Mouse (Mus musculus) hindbrain, embryonic 12.5 days (tissue): ENCODE results near the gene Susd3. TPM values are rescaled to one million over a fixed set of nuclear protein-coding genes. Genes with fewer than 3 reads are reported as not detected.

ENCODE experiments used
- ATAC-seq: fragments of 200-750 bp; cut with Nextera tagmentation; 2 replicates; pipeline ENCODE4 v1.8.0; 2017; ENCODE audit warnings: moderate TSS enrichment; ENCODE audit not compliant: low FRiP score
- H3K27ac ChIP-seq: fragments of 300-500 bp; sonication (generic); 2 replicates; pipeline ENCODE4 v1.5.1; 2016; ENCODE audit warnings: mild to moderate bottlenecking
- H3K27me3 ChIP-seq: fragments of 300-500 bp; sonication (generic); 2 replicates; pipeline ENCODE4 v1.6.1; 2016; ENCODE audit warnings: mild to moderate bottlenecking
- H3K36me3 ChIP-seq: fragments of 300-500 bp; sonication (generic); 2 replicates; pipeline ENCODE4 v1.6.1; 2016; ENCODE audit warnings: mild to moderate bottlenecking
- H3K4me1 ChIP-seq: fragments of 300-500 bp; sonication (generic); 2 replicates; pipeline ENCODE4 v1.6.1; 2016
- H3K4me2 ChIP-seq: fragments of 300-500 bp; sonication (generic); replicated peaks from 2 replicates; pipeline ENCODE4 v1.6.1; 2016; ENCODE audit warnings: mild to moderate bottlenecking
- H3K4me3 ChIP-seq: fragments of 300-500 bp; sonication (generic); 2 replicates; pipeline ENCODE4 v1.5.1; 2016; ENCODE audit warnings: mild to moderate bottlenecking
- H3K9ac ChIP-seq: fragments of 300-500 bp; sonication (generic); 2 replicates; pipeline ENCODE4 v1.6.1; 2016; ENCODE audit warnings: mild to moderate bottlenecking, moderate library complexity
- H3K9me3 ChIP-seq: fragments of 300-500 bp; sonication (generic); replicated peaks from 2 replicates; pipeline ENCODE4 v1.6.1; 2016; ENCODE audit warnings: mild to moderate bottlenecking
- WGBS: fragments of 180-500 bp; shearing (Covaris S2); methylation state at CpG from one replicate; pipeline ENCODE4 v1.1.7; 2016; 5-methylcytosine and 5-hydroxymethylcytosine counted together
- polyA plus RNA-seq: library from polyadenylated mRNA; unstranded; fragments of >200 nt; fragmentation: Nextera tagmentation; extraction: Ambion mirVana; gene quantifications from 2 replicates; pipeline ENCODE4 v1.2.1, GENCODE M21; 2016

The Susd3 gene
- polyA plus RNA-seq, 1 experiment from 2014 or later, result 0.96 TPM

GRCm38 (mm10) chr13:49260036-49260722 is 11.7 kb upstream of the Susd3 start:
- Histone ChIP-seq H3K27ac (no peak overlapping the region), H3K4me2 (no peak overlapping the region), H3K36me3 (no peaks in the 10 kb centered on the region), H3K9ac (no peak overlapping the region), H3K4me1 (no peaks in the 10 kb centered on the region), H3K9me3 (no peaks in the 10 kb centered on the region), H3K27me3 (no peaks in the 10 kb centered on the region), H3K4me3 (no peak overlapping the region)
- WGBS, result 83% methylated on average over 15 of the region's 15 CpGs
- ATAC-seq, result no peak

- WGBS, result 73% methylated on average over 3 of the region's 3 CpGs
- no peaks in the 10 kb centered on the region for H3K4me1 ChIP-seq
These were observed 9.4 kb upstream of the Susd3 start for GRCm38 (mm10) chr13:49257819-49258313.

GRCm38 (mm10) chr13:49252746-49253145 is 4.2 kb upstream of the Susd3 start:
- Histone ChIP-seq H3K4me2 (no peak overlapping the region), H3K4me3 (no peak overlapping the region), H3K27me3 (peaks cover 15% of the 10 kb centered on the region), H3K4me1 (peaks cover 6% of the 10 kb centered on the region), H3K9ac (no peak overlapping the region), H3K27ac (no peak overlapping the region), H3K9me3 (no peaks in the 10 kb centered on the region), H3K36me3 (no peaks in the 10 kb centered on the region)
- WGBS, result 89% methylated on average over 13 of the region's 13 CpGs
- ATAC-seq, result no peak

More at GRCm38 (mm10) chr13:49257819-49258313, 9.4 kb upstream of the Susd3 start:
- Histone ChIP-seq H3K9ac (no peak overlapping the region), H3K27me3 (no peaks in the 10 kb centered on the region), H3K4me3 (no peak overlapping the region), H3K27ac (no peak overlapping the region), H3K36me3 (no peaks in the 10 kb centered on the region), H3K9me3 (no peaks in the 10 kb centered on the region), H3K4me2 (no peak overlapping the region)
- no peak for ATAC-seq

DNA sequence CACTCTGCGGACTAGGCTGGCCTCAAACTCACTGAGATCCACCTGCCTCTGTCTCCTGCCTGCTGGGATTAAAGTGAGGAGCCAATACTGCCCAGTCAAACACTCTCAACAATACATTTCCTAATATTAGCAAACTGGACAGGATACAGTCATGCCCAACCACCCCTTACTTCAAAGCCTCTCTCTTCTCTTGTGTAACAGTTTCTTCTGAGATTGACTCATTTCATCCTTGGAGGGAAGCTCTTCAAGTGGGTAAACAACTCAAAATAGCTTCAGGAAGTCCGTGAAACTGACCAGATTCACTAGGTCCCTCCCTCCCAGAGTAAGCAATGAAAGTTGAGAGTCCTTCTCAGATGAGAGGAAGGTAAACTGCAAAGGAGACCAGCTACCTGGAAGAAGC is 3.6 kb upstream of the Susd3 start:
- Histone ChIP-seq H3K27ac (no peak overlapping the region), H3K27me3 (peaks cover 21% of the 10 kb centered on the region), H3K9me3 (no peaks in the 10 kb centered on the region), H3K4me3 (no peak overlapping the region), H3K4me1 (peaks cover 9% of the 10 kb centered on the region), H3K9ac (no peak overlapping the region), H3K36me3 (no peaks in the 10 kb centered on the region), H3K4me2 (no peak overlapping the region)
- 76% methylated on average over 2 of the region's 2 CpGs for WGBS
- ATAC-seq, result no peak

- Histone ChIP-seq H3K9ac (no peak overlapping the region), H3K4me1 (peaks cover 9% of the 10 kb centered on the region), H3K4me2 (no peak overlapping the region), H3K27me3 (peaks cover 33% of the 10 kb centered on the region), H3K27ac (no peak overlapping the region), H3K4me3 (no peak overlapping the region), H3K36me3 (no peaks in the 10 kb centered on the region), H3K9me3 (no peaks in the 10 kb centered on the region)
- ATAC-seq, result no peak
- WGBS, result 37% methylated on average over 4 of the region's 4 CpGs
These were observed 2.4 kb upstream of the Susd3 start for GRCm38 (mm10) chr13:49250716-49251517.

DNA sequence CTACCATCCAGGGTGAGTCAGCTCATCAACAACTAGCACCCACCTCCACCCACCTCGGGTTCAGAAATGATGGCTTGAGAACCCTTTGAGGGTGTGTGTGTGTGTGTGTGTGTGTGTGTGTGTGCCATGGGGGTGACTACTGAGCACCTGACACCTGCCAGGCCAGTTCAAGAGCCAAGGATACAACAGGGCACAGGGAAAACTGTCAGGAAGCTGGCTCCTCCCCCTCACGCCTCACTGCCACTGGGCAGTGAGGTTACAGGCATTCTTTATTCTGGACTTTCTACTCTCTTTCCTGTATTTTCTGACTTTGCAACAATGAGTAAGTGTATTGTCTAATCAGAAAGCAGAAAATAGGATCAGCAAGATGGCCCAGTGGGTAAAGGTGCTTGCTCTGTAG is 1.1 kb upstream of the Susd3 start:
- H3K9me3 ChIP-seq, result no peaks in the 10 kb centered on the region
- 53% methylated on average over 2 of the region's 2 CpGs for WGBS
- H3K36me3 ChIP-seq, result no peaks in the 10 kb centered on the region
- no peak overlapping the region for H3K9ac ChIP-seq
- H3K4me3 ChIP-seq, result no peak overlapping the region
- H3K27me3 ChIP-seq, result peaks cover 39% of the 10 kb centered on the region
- no peak overlapping the region for H3K4me2 ChIP-seq
- H3K27ac ChIP-seq, result no peak overlapping the region
- ATAC-seq, result no peak
- peaks cover 9% of the 10 kb centered on the region for H3K4me1 ChIP-seq

GRCm38 (mm10) chr13:49248923-49249322 is 417 bp upstream of the Susd3 start:
- Histone ChIP-seq H3K27me3 (peaks cover 43% of the 10 kb centered on the region), H3K9ac (no peak overlapping the region), H3K4me3 (no peak overlapping the region), H3K4me2 (no peak overlapping the region), H3K4me1 (peaks cover 9% of the 10 kb centered on the region), H3K36me3 (no peaks in the 10 kb centered on the region), H3K27ac (no peak overlapping the region), H3K9me3 (no peaks in the 10 kb centered on the region)
- no peak for ATAC-seq
- 59% methylated on average over 3 of the region's 3 CpGs for whole genome bisulfite sequencing

DNA sequence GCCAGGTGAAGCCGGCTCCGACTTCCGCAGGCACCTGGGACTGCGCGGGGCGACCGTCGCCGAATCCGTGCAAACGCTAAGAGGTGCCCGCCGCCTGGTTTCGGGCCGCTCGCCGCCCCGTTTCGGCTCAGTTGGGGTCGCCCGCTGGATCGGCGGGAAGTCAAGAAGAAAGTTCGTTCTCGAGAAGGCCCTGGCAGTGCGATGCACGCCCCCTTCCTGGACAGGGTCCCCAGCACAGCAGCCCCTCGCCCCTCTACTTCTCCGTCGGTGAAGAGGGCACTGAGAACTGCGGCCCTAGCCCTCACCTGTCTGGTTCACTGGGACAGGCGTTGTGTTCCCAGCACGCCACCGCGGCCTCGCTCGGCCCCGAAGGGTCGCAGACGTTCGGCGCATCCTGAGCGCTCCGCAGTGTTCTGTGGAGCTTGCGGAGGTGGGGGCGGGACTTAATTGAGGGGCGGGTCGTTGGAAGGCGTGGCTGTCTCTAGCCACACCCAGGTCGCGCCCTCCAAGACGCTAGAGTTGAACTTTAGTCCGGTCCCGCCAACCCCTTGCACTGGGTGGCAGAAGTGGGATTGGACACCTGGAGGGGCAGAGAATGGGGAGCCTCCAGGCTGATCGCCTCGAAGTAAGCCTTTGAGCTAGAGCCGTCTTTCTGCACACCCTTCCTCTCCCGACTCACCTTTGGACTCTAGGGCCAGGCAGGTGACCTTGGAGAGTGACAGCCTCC is 603 bp downstream of the Susd3 start:
- WGBS, result under 1% methylated on average over 58 of the region's 58 CpGs
- Histone ChIP-seq H3K4me2 (peak overlapping the region; percentile 60), H3K9ac (0 out of 2 replicates have a peak overlapping the region, but pooled peaks have one; percentile 28), H3K27ac (no peak overlapping the region), H3K4me1 (peaks cover 9% of the 10 kb centered on the region), H3K27me3 (peaks cover 43% of the 10 kb centered on the region), H3K9me3 (no peaks in the 10 kb centered on the region), H3K36me3 (no peaks in the 10 kb centered on the region), H3K4me3 (peak overlapping the region; percentile 34)
- ATAC-seq, result peak; percentile 22; the same call in 1 of the 2 replicates

DNA sequence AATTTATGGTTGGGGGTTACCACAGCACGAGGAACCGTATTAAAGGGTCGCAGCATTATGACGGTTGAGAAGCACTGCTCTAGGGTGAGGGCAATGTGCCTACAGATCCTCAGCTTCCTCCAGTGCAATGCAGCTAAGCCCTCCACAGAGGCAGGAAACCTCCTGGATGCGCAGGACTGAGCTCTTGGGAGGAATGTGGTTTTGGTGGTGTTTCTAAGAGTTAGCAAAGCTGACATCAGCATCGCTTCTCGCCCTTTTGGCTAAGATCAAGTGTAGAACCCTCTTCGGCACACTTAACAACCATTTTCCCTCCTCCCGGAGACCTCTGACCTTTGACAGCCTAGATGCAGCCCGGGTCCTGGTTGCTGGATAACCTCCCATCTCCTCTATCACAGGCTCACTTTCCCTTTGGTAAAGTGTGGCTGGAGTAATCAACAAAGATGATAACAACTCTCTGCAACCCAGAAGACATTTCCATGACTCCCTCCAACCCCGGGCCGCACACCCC is 1.2 kb downstream of the Susd3 start:
- Histone ChIP-seq H3K4me1 (peaks cover 9% of the 10 kb centered on the region), H3K9ac (no peak overlapping the region), H3K4me3 (peak overlapping the region; percentile 34), H3K27me3 (peaks cover 43% of the 10 kb centered on the region), H3K4me2 (peak overlapping the region; percentile 60), H3K27ac (no peak overlapping the region), H3K36me3 (no peaks in the 10 kb centered on the region), H3K9me3 (no peaks in the 10 kb centered on the region)
- WGBS, result 35% methylated on average over 12 of the region's 12 CpGs
- no peak for ATAC-seq

DNA sequence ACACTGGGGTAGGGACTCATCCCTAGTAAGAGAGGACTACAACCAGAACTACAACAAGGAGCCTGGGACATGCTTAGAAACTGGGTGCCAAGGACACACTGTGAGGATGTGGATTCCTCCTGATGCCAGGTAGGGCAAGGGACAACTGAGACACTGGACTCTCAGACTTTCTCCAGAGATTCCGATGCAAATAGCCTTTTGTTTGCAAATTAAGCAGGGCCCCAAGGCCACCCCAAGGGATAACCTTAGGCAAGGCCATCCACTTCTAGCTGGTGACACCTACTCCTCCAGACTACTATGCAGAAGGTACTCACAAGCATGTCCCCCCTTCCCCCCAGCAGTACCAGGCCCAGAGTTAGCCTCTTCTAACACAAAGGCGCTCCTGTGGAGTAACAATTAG is 1.9 kb downstream of the Susd3 start:
- no peak for ATAC-seq
- no peak overlapping the region for H3K4me2 ChIP-seq
- peaks cover 9% of the 10 kb centered on the region for H3K4me1 ChIP-seq
- H3K9ac ChIP-seq, result no peak overlapping the region
- no peak overlapping the region for H3K27ac ChIP-seq
- peaks cover 43% of the 10 kb centered on the region for H3K27me3 ChIP-seq
- WGBS, result 69% methylated on average over 2 of the region's 2 CpGs
- no peaks in the 10 kb centered on the region for H3K36me3 ChIP-seq
- no peak overlapping the region for H3K4me3 ChIP-seq
- H3K9me3 ChIP-seq, result no peaks in the 10 kb centered on the region

GRCm38 (mm10) chr13:49246011-49246410 is 2.5 kb downstream of the Susd3 start:
- Histone ChIP-seq H3K4me2 (no peak overlapping the region), H3K9ac (no peak overlapping the region), H3K4me1 (peaks cover 9% of the 10 kb centered on the region), H3K4me3 (no peak overlapping the region), H3K9me3 (no peaks in the 10 kb centered on the region), H3K27me3 (peaks cover 43% of the 10 kb centered on the region), H3K36me3 (no peaks in the 10 kb centered on the region), H3K27ac (no peak overlapping the region)
- no peak for ATAC-seq
- WGBS, result 79% methylated on average over 3 of the region's 3 CpGs

DNA sequence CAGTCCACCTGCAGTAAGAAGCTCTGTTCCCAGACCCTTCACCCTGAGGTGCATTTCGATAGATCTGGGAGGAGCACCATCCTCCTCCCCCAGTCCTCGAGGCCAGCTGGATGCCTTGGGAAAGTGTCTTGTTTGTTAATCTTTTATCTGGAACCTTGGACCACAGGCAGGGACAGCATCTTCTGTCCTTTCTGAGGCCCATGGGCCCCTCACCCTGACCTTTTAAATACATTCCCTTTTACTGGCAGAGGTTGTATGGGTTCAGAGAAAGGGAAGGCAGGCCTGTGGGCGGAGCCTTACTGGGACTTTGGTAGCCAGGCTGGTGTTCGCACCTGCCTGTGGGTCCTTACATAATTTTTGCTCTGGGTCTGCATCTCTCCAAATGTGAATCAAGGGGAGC is 3.3 kb downstream of the Susd3 start:
- H3K27me3 ChIP-seq, result peaks cover 43% of the 10 kb centered on the region
- no peak overlapping the region for H3K27ac ChIP-seq
- 63% methylated on average over 4 of the region's 4 CpGs for WGBS
- no peaks in the 10 kb centered on the region for H3K36me3 ChIP-seq
- H3K4me2 ChIP-seq, result no peak overlapping the region
- H3K9me3 ChIP-seq, result no peaks in the 10 kb centered on the region
- peaks cover 9% of the 10 kb centered on the region for H3K4me1 ChIP-seq
- no peak overlapping the region for H3K4me3 ChIP-seq
- ATAC-seq, result no peak
- H3K9ac ChIP-seq, result no peak overlapping the region
